Mouse (Mus musculus) spleen, adult 2 months (tissue): ENCODE results near the gene Tgfbr3.

Experiments used
- CTCF ChIP-seq: fragments of 200-500 bp; IDR thresholded peaks from 2 replicates; pipeline ENCODE4 v1.5.1; 2011; ENCODE audit warnings: mild to moderate bottlenecking, inconsistent platforms; ENCODE audit not compliant: insufficient read depth, insufficient read length, insufficient replicate concordance; ENCODE audit errors: extremely low read depth
- POLR2A ChIP-seq: fragments of 200-500 bp; IDR thresholded peaks from 2 replicates; pipeline ENCODE4 v1.6.1; 2011; ENCODE audit warnings: low read depth, low read length, inconsistent platforms

GRCm38 (mm10) chr5:107132231-107132630, 157.2 kb downstream of the Tgfbr3 start:
- TF ChIP-seq CTCF (no peak), POLR2A (no peak)
